Mouse (Mus musculus): ENCODE measurements around the gene Lamc1. TPM values are rescaled to one million over a fixed set of nuclear protein-coding genes. Genes with fewer than 3 reads are reported as not detected.

The Lamc1 gene
- total RNA-seq, 2 experiments from 2014 or later, result 25.3 to 34.8 TPM

GRCm38 (mm10) chr1:153252540-153253210, 79.9 kb downstream of the Lamc1 start:
- DNase-seq, result no peak

DNA sequence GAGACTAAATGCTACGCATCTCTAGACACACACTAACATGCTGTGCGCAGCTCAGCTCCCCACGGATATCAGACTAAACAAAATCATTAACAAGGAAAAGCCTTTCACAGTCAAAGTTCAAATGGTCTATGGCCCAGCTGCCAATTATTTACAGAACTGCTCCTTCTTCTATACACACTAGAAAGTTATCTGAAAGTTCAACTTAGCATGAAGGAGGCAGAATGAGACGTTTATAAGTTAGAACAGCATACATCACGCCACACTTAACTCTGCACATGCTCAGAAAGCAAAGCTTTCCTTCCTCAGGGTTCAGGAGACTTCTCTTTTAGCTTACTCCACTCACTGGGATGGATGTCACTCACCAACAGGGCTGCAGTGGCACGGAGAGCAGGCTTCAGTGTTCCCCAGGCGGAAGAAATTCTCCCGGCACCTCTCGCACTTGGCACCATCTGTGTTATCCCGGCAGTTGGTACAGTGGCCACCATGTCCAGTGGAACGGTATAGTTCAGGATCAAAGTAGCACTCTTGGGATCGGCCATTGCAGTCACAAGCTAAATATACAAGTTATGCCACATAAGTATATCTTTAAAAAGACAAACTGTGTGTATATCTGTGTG, 80.9 kb downstream of the Lamc1 start:
- no peak for DNase-seq

DNA sequence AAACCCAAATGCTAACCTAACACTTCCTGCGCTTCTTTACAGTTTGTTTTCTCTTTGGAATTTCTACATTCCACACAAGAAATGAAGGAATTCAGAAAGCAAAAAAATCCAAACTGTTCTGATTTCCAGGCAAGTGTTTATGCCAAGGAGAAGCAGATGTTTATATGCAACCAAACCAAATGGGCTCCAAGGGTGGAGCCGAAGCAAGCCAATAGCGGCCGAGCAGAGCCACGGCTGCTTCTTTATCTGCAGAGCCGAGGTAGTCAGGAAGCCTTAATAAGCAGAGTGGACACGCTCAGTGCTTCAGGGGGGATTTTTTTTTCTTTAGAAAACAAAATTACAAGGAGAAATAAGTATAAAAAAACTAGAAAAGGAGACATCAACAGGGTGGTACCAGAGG, 91.2 kb downstream of the Lamc1 start:
- no peak for DNase-seq

- DNase-seq, result no peak
Observed at GRCm38 (mm10) chr1:153235576-153235975, 97.0 kb downstream of the Lamc1 start.

- DNase-seq, result no peak
Observed at GRCm38 (mm10) chr1:153231681-153232080, 100.9 kb downstream of the Lamc1 start.

DNA sequence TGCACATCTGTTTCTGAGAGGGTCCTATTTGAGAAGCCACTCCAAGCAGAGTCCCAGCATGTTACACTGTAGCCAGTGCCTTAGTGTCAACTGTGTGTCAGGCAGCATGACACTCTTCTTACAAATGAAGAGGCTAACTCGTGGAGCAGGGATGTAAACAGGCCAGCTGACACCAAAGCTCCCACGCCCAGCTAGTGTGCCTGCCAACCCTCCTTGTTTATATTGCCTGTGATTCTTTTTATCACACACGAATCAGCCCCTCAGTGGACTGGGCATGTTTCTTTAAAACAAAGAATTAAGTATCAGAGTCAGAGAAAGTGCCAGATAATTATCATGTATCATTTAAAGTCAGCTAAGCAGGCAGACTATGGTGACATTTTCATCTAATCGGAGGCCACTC, 104.7 kb downstream of the Lamc1 start:
- DNase-seq, result no peak

DNA sequence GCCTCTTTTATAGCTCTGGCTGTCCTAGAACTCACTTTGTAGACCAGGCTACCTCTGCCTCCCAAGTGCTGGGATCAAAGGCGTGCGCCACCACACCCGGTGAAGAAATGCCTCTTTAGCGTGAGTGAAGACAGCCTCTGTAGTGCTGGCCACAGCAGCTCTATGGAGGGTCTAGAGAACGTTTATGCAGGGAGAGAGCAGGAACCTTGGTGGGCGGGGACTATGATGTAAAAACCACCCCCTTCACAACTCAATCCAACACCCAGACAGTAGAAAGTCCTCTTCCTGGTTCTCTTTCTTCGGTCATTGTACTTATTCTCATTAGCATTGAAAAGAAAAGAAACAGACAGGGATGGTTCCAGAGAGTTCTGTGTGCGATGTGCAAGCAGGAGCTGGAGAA, 105.5 kb downstream of the Lamc1 start:
- no peak for DNase-seq

DNA sequence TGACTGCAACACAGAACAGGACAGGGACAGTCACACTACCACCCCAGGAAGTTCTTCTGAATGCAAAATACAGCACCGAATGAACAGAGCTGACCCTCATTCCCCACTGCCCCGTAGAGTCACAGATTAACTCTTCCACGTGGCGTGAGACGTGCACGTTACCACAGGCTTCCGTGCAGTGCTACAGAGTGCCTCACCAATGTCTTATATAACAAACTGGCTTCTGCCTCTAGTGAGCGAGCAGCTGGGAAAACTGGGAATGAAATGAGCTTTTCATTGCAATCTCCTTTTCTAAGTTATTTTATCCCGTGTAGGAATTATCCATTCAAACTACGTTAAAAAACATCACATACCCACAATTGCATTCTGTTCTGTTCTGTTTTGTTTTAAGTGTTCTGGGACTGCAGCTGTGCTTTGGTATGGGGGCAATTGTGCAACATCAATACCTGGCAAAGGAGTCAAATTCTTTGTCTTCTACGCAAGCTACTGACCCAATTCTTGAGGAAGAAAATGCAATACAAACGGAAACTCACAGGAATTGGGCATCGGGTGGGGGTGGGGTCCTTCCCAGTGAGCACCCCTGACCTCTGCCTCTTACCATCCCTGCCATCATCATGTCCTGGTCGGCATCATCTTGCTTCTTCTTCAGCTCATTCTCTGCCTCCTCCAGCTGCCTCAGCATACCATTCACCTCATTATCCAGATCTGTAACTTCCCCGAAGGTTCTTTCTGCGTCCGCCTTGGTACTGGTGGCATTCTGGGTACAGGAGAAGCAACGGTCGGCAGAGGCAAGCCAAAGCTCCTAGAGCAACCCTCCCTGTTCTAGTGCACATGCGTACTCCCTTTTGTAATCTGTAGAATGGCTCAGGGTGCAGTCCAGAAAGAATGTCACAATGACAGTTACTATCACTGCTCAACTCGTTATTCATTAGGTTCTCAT, 106.5 kb downstream of the Lamc1 start:
- DNase-seq, result peak; percentile 30 to 33

DNA sequence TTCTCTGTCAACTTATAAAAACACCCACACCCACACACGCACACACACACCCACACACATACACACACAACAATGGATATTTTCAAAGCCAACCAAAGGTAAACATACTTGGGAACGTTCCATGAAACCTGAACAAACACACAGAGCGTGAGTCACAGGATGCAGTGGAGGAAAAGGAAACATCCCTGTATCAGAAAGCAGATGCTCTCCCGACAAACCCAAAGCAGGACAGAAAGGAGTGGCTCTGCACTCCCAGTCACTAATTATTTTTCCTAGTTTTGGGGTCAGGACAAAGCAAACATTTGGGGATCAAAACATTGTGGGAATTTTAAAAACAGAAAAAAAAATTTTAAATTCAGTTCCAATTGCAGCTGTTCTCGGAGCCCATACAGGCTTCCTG, 108.3 kb downstream of the Lamc1 start:
- DNase-seq, result no peak

GRCm38 (mm10) chr1:153219376-153219775, 113.2 kb downstream of the Lamc1 start:
- DNase-seq, result no peak

DNA sequence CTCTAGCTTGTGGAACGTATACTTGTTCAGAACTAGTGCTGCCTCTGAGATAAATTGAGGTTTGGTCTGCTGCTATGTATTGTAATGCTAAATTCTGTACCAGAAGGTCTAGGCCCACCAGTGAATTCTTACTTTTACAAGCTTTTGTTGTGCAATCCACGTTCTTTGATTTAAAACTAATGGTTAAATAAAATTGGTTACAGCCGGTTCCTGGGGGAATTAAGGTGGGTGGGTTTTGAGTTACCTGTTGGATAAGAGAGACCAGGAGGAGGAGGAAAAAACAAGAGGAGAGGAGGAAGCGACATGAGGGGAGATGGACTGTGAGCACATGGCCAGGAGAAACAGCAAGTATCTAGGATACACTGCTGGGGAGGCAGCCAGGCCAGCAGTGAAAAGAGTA, 116.1 kb downstream of the Lamc1 start:
- no peak for DNase-seq

DNA sequence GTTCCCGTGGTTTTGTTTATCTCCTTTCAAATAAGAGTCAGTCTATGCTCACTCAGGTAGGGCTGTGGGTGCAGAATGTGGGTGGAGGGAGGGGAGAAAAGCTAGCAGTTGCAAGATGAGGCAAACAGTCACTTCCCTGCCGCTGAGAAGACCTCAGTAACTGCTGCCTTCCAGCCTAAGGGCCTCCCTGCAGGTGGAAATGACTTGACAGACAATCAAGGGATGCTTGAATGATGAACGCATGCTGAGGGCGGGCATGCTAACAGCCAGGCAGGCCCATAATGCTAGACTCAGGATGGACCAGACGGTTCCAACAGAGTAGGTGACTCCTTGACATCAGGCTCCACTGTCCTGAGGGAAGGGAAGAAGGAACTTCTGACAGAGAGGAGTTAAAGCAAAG, 116.9 kb downstream of the Lamc1 start:
- DNase-seq, result no peak

GRCm38 (mm10) chr1:153210992-153211391, 121.6 kb downstream of the Lamc1 start:
- DNase-seq, result no peak

DNA sequence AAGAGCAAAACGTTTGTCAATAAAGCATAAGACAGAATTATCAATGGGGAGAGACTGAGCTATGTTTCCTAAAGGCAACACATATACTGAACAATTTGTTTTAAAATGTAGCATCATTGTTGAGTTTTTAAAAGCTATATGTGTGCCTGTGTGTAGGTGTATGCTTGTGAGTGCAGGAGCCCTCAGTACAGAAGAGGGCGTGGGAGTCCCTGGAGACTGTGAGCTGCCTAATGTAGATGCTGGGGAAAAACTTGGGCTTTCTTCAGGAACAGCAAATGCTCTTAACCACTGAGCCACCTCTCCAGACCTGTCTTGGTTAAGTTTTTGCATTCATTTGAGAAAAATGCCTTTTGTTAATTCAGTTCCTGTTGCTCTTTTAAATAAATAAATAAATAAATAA, 122.4 kb downstream of the Lamc1 start:
- DNase-seq, result no peak

- no peak for DNase-seq
Observed at GRCm38 (mm10) chr1:153202195-153202594, 130.4 kb downstream of the Lamc1 start.

DNA sequence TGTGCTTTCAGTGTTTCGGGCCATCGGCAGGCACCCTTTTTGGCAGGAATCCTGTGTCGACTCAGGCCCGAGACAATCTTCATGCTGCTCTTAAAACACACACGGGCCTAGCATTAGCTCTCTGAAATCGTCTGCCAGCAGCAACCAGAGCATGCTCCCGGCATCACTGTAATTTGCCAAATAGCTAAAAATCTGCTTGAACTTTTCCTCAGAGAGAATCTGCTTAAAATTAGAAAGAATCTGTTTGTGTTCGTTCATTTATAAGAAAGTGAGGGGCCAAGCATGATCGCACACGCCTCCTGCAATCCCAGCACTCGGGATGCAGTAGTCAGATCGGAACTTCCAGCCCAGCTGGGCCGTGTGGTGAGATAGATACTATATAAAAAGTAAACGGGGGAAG, 131.1 kb downstream of the Lamc1 start:
- DNase-seq, result no peak

DNA sequence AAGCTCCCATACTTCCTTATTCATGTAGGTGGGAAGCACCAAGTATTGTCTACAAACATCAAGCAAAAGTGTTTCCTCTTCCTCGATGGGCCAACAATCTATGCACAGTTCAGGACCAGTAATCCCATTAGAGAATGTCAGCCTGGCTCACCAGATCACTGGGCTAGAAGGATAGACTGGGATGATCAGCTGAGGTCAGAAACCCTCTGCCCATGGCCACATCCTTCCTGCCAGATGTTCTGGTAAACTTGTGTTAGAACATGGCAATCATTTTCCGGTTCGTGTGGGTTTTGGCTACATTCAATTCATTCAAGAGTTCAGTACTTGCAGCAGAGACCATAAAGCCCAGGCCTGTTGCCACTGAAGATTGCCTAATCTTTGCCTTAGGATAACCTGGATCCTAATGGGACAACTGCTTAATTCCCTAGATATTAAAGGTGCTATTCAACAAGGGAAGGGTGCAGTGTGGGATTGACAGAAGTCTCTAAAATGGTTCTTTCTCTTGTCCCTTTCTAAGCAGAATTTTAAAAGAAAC, 135.2 kb downstream of the Lamc1 start:
- DNase-seq, result no peak

DNA sequence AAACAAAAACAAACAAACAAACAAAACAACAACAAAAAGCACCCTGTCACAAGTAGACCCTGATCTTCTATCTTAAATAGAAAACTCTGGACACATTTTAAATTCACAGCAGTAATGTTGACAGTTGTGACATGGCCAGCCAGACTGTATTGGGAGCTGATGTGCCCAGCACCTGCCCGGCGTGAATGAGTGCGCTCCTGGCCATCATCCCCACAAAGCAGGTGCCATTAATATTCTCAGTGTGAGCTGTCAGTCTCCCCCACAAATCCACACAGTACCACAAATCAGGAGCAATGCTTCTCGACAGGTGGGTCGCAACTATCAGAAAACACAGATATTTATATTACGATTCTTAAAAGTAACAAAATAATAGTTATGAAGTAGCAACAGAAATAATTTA, 139.6 kb downstream of the Lamc1 start:
- DNase-seq, result no peak

GRCm38 (mm10) chr1:153192379-153192778, 140.2 kb downstream of the Lamc1 start:
- no peak for DNase-seq

DNA sequence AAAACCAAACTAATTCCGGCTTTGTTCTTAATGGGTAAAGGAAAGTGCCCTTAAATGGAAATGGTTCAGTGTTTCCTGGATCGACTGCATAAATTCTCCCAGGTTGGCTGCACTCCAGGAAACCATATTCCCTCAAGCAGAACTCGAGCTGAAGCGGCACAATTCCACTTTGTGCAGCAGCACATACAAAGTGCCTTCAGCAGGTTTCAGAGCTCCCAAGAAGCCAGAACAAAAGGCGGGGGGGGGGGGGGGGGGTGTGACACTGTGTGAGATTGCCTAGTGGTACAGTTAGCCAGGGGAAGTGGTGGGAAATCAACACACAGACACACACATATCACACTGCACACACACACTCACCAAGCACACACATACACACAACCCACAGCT, 140.7 kb downstream of the Lamc1 start:
- peak; percentile 26 to 37 for DNase-seq

DNA sequence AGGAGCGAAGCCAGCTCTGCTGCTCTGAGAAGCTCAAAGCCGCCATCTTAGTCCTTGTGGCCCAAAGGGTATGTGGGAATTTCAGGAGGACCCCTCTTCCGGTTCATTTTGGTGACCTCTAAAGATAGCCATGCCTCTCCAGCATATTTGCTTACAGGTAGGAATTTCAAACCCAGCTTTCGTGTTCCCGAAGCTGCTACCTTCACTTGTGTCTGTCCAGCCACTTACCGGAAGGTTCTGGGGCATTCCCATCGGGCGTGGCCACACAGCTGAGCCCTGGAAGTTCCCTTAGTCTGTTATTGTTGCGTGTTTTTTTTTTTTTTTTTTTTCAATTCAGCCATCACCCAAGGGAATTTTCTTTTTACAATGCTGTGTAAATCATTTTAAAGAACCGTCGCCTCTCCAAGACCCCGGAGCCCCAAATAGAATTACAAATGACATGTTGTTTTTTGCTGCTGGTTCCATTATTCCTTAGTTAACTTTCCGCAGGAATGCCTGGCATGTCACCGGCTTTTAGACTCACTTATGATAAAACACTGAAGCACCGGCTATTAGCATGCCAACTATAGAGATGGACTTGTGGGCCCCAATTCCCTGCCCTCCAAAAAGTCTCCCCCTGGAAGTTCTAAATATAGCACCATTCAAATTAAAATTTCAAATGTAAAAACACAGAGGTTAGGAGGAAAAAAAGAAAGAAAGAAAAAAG, 141.2 kb downstream of the Lamc1 start:
- no peak for DNase-seq

DNA sequence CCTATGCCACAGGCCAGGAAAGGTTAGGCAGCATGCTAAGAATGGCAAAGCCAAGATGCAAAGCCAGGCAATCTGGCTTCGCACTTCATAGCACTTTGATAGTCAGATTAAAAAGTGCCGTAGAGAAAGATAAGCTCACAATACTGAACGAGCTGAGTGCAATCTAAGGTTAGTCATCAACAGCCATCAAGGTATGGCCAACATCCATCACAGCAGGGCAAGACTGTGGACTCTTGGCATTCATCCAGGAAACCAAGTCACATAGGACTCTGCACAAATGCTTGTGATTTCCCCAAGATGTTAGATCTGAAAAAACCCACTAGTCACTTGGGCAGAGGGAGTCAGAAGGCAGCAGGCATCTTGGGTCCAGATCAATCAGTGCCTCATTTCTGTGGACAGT, 144.5 kb downstream of the Lamc1 start:
- DNase-seq, result no peak

Measured in layer of hippocampus, postnatal 36 days (tissue).